Mouse (Mus musculus) embryo, embryonic 9.5 days (tissue): ENCODE data around the gene Farp1.

ENCODE experiments used
- DNase-seq: peaks from one replicate; pipeline ENCODE4 v3.0.0-alpha.2; 2017; ENCODE audit errors: extremely low spot score

The Farp1 gene

GRCm38 (mm10) chr14:121057750-121058149 lies 22.8 kb downstream of the Farp1 start:
- no peak for DNase-seq

- DNase-seq, result no peak
Measured at GRCm38 (mm10) chr14:121058481-121058880, 23.5 kb downstream of the Farp1 start.

GRCm38 (mm10) chr14:121059266-121059665 lies 24.3 kb downstream of the Farp1 start:
- DNase-seq, result peak; percentile 37

- no peak for DNase-seq
Measured at GRCm38 (mm10) chr14:121060484-121060883, 25.5 kb downstream of the Farp1 start.

- DNase-seq, result no peak
Measured at GRCm38 (mm10) chr14:121061686-121062085, 26.7 kb downstream of the Farp1 start.

DNA sequence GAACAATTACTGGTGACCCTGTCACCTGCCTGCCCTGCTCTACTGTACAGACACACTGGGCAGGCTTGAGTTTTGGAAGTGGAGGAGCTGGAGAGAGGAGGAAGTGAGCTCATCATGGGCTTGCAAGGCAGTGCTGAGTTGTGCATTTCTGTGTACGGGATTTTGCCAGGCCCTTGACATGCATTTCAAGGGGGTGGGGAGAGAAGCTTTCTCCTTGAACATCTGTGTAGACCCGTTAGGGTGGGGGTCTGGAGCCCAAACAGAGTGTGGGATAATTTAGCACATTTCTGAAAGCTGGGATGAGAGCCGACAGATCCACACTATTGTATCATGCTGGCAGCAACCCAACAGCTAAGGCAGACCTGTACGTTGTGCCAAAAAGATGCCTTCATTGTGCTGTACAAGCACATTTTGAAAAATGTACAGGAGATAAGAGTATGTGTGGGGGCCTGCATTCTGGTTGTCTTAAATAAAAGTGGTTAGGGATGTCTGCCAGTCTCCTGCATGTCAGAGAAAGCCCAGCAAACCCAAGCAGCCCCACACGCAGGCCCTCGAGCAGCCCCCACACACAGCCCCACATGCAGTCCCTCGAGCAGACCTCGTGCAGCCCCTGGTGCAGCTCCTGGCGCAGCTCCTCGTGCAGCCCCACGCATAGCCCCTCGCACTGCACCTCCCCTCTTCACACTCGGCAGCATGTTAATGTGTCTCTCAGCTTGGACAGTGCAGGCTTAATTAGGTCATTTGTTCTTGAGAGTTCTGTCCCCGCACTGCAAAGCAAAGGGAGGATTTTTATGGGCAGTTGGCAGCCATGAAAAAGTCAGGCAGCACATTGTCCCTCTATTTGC lies 27.5 kb downstream of the Farp1 start:
- no peak for DNase-seq

- no peak for DNase-seq
Measured at GRCm38 (mm10) chr14:121064726-121065125, 29.7 kb downstream of the Farp1 start.

- DNase-seq, result no peak
Measured at GRCm38 (mm10) chr14:121073093-121073866, 38.3 kb downstream of the Farp1 start.

- DNase-seq, result no peak
Measured at GRCm38 (mm10) chr14:121074197-121074734, 39.3 kb downstream of the Farp1 start.

DNA sequence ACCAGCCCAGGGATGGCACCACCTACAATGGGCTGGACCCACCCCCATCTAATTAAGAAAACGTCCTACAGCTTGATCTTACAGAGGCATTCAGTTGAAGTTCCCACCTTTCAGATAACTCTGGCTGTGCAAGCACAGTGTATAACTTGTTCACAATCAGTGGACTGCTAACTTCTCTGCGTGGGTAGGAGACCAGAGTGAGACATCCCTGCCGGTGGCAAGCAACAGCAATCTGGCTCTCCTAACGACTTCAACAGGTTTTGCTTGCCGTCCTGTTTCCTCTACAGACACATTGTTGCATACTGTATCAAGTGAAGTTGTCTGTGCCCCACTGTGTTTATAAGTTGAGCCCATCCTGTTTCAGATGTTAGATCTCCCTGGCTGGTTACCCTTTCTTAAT lies 45.7 kb downstream of the Farp1 start:
- no peak for DNase-seq

- no peak for DNase-seq
Measured at GRCm38 (mm10) chr14:121082341-121082740, 47.3 kb downstream of the Farp1 start.

DNA sequence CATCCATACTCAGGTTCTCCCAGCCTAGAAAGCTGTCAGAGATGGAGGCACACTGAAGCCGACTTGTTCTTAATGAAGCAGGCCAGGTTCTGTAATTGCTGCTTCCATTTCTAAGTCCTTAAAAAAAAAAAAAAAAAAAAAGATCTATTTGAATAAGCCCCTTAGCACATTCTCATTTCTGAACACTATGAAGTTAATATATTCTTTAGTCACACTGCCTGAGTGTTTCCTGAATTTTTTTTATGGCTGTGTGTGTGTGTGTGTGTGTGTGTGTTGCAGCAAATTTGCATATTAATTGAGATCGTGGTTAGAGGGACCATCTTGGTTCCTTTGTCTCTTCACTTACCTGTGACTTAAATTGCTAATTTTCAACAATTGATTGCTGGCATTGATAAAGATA lies 47.8 kb downstream of the Farp1 start:
- no peak for DNase-seq

DNA sequence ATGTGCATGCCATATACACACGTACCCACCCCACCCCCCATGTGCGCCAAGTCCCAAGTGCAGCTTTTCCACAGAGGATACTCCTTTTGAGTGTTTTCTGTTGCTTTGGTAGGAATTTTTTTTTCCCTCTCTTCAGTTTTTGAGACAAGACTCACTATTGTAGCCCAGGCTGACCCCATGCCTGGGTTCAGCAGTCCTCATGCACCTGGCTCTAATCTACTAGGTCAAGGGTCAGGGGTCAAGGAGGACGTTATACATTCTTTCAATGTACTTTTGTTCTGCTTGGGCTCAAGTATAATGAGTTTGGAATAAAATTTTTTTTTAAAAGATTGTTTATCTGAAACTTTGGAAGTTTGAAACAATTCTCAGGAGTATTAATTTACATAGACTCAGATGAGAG lies 48.4 kb downstream of the Farp1 start:
- no peak for DNase-seq

GRCm38 (mm10) chr14:121092517-121092916 lies 57.5 kb downstream of the Farp1 start:
- DNase-seq, result no peak

DNA sequence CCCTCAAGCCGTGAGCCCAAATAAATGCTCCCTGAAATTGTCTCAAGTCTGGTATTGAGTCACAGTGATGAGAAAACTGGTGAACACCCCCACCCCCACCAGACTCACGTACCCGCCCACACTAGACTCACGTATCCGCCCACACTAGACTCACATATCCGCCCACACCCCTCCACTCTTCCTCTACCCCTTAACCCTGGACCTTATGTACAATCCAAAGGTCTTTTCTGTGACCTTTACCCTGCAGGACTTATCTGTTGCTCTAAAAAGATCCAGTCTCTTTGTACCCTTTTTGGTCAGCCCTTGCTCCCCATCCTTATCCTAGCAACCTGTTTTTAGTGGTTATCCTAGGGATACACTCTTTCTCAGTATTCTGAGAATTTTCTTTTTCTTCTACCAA lies 58.9 kb downstream of the Farp1 start:
- DNase-seq, result no peak

DNA sequence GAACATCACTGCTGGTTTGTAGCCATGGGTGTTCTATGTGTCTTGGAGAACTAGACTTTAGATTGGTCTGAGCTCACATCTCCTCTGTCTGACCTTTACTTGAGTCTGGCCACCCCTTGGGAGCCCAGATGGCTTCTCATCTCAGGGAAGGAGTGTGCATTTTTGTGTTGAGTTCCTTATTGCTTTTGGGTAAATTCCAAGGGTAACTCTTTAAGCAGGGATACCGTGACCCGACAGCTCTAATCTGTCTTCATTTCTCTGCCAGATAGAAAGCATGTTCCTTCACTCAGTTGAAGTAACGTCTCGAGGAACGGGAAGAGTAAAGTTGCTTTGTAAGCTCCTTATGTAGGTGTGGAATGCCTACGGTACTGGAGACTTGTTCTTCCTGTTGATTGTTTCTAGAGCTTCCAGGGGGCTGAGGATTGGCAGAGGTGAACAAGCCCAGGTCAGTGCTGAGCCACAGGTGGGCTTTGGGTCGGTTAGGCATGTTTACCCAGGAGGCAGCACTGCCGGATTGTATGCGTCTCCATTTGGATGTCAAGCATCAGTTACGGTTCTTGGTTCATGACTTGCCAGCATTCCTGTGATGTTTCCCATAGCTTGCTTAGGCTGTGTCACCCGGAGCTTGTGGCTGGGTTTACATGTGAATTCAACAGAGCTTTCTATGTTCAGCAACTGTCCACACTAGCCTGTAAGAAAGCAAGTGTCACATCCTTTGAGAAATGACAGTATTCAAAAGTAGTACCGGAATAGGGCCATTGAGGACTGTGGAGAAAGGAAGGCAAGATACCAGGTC lies 62.8 kb downstream of the Farp1 start:
- DNase-seq, result no peak

GRCm38 (mm10) chr14:121099120-121099519 lies 64.1 kb downstream of the Farp1 start:
- DNase-seq, result no peak

DNA sequence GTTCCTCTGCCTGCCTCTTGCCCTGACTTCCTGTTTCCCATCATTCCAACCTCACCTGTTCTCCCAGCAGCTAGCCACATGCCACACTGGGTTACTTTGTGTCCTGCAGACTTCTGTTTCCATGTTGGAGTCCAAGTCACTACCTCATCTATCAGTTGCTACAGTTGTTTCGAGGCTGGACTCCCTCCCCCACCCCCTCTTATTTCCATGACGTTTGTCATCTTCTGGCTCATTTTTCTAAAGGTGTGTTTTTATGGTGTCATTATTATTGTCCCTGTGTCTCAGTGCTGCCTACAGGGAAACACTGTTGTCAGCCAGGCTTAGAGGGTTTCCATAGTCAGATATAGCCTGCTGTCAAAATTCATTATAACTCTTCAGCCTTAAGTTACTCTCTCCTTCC lies 64.9 kb downstream of the Farp1 start:
- DNase-seq, result no peak

GRCm38 (mm10) chr14:121100829-121101228 lies 65.8 kb downstream of the Farp1 start:
- DNase-seq, result no peak

DNA sequence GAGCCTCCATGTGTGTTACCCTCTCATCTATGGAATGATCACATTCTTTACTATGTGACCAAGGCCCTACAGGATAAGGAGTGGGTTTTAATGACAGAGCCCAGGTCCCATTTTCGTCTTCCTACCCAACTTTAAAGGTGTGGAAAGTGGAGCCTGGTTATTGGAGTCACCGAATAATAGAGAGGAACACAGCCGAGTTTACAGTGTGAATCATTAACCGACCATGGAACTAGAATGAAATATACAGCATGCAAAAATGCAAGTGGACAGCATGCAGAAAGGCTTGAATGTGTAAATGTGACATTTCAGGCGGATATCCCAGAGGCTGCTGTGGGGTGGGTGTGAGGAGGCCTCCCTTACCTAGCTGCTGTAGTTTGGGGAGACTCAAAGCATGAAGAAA lies 66.5 kb downstream of the Farp1 start:
- no peak for DNase-seq

- DNase-seq, result no peak
Measured at GRCm38 (mm10) chr14:121102599-121102998, 67.6 kb downstream of the Farp1 start.

GRCm38 (mm10) chr14:121103459-121103858 lies 68.5 kb downstream of the Farp1 start:
- DNase-seq, result no peak
